Mouse (Mus musculus): ENCODE data around the gene Dmc1.

Gene Dmc1

GRCm38 (mm10) chr15:79511553-79512320, 93.2 kb downstream of the Dmc1 start:
- no peak for DNase-seq (ENCODE audit: low read depth)
